Mouse (Mus musculus) frontal cortex, postnatal 36 days (tissue): ENCODE results near the gene Heatr4.
"Not testable (repeated sequence)": the region's sequence is repeated elsewhere in the genome, so short reads cannot be mapped to it uniquely, and the experiment has no call there.

Experiments
- DNase-seq, 2 experiments: peaks; one replicate each; pipeline ENCODE4 v3.0.0; 2022; ENCODE audit warnings: low spot score in 2 of 2

Heatr4 gene

DNA sequence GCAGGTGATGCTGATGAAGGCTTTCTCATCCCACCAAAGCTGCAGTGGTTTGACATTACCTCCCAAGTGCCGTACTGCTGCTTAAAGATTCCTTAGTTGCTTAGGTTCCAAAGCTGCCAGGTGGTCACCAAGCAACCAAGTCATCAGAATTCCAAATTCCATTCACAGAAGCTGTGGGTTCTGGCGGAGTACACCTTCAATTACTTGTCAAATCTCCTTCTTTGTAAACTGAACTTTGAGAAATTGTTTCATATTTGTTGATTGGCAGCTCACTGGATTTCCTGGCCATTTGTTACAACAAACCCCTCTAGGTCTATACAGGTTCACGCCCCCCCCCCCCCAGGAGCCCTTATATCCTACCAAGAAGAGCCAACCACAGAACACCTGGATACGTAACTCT lies at the start of gene Heatr4:
Gene Heatr4 (minus strand): TSS at position 101 of the 400 bp plus-strand sequence.
- no peak for DNase-seq

DNA sequence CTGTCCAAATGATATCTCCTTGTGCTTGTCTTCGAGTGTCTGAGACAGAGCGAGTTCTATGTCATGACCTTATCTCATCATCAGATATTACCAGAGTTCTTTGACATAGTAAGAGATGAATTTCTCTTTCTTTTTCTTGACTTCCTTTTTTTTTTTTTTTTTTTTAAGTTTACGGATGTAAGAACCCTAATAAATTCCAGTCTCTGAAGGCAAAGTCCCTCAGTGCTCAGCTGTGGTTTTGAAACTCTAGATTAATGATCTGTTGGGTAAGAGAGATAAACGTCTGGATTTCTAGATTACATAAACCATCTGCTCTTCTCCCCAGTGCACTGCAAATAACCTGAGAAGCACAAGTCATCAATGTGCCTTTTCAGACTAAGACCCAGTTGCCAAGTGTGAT lies 49.5 kb upstream of the Heatr4 start:
- DNase-seq: no peak

DNA sequence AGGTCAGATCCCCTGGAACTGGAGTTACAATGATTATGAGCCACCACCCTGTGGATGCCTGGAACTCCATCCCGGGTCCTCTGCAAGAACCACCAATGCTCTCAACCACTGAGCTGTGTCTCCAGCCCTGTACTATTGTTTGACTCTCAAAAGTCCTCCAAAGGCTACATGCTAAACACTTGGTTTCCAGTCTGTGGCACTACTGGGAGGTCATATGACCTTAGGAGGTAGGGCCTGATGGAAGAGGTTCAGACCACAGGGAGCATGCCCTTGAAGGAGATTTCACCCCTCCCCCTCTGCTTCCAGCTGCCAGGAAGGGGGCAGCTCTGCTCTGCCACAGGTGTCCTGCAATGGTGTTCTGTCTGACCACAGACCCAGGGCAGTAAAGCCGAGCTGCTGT lies 48.6 kb upstream of the Heatr4 start:
- DNase-seq: not testable (repeated sequence)

DNA sequence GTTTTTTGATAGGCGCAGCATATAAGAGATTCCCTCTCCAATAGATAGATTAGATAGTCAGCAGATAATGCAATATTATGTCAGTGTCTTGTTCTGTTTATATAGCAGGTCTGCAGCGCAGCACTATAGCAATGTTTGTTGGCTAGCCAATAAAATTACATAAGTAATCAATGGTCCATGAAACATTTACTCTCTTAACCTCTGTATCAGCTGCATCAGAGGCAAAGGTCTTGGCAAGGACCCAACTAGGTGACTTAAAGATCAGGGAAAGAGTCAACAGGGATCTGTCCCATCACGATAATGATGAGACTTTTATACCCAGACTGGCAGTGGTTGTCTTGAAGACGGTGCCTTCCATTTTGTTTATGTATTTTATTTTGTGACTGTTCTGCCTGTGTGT lies 48.2 kb upstream of the Heatr4 start:
- no peak for DNase-seq

DNA sequence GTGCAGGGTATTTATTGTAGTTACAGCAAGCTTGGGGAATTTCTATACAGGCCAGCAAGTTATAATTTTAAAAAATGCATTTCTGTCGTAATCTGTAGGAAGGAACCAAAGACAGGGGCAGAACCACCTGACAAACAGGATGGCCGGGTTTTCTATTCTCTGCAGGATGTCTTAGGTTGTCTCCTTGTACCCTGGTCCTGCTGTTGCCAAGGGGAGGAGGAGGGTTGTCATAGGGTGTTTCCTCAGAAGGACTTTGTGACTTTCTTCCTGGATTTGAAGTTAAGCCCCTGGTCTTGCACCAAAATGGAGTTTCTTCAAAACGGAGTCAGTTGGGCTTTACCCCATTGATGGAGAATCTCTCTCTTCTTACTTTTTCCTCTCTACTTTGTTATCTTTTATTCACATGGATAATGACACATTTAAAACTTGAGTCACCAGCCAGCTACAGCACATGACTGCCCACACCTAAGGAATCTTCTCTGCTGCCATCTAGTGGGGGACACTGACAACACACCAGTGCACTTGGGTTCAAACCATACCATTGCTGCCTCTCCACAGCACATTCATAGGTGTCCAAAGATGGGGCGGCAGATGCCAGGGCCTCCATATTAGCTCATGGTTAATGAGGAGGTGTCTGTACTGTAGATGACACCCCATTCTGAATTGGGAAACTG lies 46.1 kb upstream of the Heatr4 start:
- peak; percentile 77 to 84 for DNase-seq

DNA sequence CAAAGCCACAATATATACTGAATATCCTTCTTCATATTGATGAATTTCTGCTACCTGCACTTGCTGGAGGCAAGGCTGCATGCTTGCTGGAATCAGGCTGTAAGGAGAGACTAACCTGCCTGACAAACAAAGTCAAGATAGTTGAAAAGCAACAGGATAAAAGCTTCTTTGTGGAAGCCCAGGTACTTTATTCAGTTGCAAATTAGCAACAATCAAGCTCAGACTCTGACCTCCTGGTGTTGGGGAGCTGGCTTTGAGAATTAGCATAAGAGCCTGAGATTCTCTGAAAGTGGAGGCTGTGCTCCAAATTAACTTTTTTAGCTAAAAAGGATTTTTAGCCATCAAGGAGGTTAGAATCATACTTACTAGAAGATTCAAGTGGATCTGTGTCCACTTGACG lies 44.4 kb upstream of the Heatr4 start:
- not testable (repeated sequence) for DNase-seq

DNA sequence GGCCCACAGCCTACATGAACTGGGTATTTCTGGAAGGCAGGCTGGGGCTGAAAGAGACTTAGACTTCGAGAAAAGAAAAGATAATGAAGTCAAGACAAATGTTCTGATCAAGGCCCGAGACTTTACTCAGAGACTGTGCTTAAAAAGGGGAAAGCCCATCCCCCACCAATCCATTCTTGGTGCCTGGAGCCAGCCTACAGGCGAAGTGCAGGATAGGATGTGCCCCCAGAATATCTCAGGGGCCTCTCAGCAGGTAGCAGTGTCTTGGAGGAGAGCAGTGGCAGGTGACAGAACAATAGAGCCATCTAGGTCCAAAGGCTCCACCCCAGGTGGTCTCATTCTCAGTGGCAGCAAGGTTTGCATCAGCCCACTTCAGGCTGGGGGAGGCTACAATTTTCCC lies 43.7 kb upstream of the Heatr4 start:
- not testable (repeated sequence) for DNase-seq

DNA sequence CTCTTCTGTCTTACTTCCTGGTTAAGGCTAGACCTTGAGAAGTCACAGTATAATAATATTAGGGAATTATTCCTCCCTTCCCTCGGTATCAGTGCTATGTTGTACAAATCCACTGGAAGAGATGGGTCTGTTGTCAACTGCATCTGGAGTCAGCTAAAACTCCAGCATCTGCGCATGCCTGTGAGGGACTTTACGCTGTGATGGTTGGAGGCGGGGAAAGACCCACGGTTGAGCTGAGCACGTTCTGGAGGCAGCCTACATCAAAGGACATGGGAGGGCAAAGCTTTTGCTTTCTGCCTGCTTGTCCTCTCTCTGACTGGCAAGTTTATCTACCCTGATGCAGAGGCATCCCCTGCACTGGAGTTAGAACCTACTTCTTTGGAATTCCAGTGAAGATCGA lies 41.2 kb upstream of the Heatr4 start:
- DNase-seq: no peak

DNA sequence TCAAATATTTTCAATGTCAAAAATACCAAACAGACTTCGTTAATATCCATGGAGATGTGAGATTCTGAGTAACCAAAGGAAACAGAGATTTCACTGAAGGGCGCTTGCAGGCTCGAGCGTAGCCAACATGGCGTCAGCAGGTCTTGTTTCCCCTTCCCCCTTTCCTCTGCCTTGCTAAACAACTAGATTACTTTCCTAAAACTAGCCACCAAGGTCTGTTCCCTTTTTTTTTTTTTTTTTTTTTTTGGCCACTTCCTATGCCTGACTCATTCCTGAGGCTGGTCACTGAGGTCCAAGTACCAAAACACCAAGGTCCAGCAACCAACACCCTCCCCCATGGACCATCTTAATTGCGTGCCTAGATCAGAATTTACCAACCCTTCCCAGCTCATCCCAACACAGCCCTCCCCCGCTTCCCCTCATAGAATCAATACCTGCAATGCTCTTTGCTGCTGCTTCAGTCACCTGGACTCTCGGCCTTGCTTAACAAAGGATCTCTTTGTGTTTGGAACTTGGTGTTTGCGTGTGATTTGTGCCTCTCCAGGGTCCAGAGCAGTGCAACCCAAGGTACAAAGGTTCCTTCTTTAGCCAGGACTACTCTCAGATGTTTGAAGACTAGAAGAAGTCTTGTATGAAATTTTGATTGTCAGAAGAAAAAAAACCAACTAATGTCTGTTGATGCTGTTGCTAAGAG lies 38.5 kb upstream of the Heatr4 start:
- no peak for DNase-seq

DNA sequence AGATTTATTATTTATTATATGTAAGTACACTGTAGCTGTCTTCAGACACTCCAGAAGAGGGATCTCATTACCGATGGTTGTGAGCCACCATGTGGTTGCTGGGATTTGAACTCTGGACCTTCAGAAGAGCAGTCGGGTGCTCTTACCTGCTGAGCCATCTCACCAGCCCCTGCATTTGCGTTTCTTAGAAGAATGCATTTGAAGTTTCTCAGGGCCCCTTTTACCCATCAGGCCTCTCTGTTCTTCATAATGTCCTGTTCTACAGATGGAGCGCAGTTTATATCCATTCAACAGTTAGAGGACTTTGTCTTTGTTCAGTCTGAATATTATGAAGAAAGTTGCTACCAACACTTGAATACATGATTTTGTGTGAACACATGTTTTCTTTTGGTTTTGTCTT lies 37.6 kb upstream of the Heatr4 start:
- DNase-seq: not testable (repeated sequence)

DNA sequence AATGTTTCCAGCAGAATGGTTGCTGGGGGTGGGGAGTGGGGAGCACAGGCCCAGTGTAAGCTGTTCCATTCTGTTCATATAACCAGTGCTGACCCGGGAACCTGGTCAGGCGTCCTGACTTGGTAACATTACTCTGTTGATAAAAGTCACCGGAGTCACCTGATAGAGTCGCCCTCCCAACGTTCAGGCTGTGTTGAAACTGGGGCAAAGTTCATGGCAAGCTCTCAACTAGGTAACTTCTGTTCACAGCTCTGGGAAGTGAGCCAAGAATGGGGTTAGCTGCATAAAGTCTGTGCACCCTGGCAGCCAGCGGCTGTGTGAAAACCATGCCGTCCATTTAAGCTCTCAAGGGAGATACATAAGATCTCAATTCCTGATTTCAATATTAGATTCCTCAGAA lies 35.9 kb upstream of the Heatr4 start:
- not testable (repeated sequence) for DNase-seq

DNA sequence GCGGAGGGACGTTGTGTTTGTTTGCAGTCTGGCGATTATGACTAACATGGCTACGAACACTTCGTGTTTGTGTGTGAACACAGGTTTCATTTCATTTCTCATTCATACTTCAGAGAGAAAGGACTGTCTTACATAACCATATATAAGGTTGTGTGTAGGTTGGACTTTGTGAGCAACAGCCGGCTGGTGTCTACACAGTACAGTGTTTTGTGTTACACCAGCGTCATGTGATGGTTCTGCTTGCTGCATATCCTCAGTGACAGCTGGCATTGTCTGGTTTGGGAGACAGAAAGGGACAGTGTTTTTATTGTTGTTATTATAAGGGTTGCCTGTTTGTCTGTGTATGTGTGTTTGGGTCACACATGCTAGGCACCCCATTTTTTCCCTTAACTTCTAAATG lies 29.0 kb upstream of the Heatr4 start:
- peak; percentile 30 to 40 for DNase-seq

DNA sequence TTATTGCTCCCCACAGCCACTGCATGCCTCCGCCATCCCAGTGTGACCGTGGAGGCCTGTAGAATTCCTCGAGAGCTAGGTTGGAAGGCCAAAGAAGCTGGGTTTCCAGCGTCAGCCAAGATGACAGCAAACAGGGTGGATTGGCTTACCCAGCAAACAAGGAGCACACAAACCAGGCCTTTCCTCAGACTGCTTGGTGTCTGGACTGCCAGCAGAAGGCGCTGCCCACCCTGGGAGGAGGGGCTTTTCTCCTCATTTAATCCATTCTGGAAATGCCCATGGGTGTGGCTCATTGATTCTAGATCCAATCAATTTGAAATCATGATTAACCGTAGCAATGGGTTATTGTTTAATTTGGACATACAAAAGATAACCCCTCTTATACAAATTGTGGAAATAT lies 28.5 kb upstream of the Heatr4 start:
- DNase-seq: no peak

DNA sequence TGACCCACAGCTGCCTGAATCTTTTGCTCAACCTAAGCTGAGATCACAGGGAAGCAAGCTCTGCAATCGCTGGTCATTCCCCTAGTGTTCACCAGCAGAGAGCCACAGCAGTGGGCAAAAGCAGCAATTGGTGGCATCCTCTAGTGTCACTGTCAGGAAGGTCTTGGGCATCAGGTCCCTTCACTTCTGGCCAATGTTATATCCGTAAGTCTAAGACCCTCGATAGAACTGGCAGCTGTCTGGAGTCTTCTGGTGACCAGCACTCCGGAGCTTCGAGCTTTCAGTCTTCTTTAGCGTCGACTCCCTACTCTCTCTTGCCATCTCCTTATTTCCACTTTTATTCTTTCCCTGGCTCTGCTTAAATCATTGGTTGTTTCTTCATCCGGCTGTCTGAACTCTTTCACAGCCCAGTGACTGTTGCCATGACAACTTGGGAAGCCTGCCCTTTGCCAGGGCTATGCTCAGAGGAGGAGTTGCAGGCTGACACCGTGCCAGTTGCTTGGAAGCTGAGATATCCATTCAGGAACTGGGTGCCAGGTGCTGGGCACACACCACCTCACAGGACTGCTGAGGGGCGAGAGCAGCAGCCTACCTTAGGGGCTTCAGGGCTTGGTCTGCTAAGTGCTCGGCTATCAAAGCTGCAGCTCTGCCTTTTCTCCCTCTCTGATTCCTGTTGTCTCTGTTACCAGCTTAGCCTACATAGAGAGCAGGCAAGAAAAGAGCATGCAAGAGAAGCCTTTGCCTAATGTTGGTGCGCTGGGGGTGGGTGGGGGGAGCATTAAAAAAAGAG lies 26.8 kb upstream of the Heatr4 start:
- peak; percentile 54 to 64 for DNase-seq

DNA sequence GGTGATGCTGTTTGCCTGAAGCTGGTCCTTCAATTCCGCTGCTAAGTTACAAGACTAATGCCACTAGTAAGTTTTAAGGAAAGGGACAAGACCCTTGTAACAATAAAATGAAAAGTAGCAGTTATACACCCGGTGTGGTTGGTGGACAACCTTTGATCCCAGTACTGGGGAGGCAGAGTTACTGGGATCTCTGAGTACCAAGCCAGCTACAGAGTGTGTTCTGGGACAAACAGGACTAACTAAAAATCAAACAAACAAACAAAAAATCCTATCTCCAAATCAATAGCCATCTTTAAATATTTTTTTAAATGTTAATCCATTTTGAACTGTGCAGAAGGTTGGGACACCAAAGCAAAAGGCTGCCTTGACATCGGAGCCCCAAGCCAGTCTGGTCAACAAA lies 25.5 kb upstream of the Heatr4 start:
- DNase-seq: no peak

DNA sequence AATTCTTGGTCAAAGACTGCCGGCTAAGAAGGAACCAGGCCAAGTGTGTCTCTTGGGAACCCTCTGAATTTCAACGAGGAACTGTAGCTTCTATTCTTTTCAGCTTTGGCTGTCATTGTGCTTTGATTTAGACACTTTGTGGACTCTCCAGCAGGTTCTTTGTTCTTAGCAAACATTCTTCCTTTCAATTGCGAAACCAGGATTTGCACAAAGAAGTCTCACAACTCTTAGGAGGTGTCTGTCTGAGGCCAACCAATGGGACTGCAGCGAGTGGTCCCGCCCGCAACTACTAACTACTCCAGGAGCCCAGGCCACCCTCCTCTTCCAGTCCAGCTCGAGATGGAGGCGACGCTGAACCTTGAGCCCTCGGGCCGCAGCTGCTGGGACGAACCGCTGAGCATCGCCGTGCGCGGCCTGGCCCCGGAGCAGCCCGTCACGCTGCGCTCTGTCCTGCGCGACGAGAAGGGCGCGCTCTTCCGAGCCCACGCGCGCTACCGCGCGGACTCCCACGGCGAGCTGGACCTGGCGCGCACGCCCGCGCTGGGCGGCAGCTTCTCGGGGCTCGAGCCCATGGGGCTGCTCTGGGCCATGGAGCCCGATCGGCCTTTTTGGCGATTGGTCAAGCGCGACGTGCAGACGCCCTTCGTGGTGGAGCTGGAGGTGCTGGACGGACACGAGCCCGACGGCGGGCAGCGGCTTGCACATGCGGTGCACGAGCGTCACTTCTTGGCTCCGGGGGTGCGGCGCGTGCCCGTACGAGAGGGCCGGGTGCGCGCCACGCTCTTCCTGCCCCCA lies 24.7 kb upstream of the Heatr4 start, which contains the start of gene Acot1:
Gene Acot1 (plus strand): TSS at position 320 of the 795 bp plus-strand sequence.
- peak; percentile 42 to 64 for DNase-seq

DNA sequence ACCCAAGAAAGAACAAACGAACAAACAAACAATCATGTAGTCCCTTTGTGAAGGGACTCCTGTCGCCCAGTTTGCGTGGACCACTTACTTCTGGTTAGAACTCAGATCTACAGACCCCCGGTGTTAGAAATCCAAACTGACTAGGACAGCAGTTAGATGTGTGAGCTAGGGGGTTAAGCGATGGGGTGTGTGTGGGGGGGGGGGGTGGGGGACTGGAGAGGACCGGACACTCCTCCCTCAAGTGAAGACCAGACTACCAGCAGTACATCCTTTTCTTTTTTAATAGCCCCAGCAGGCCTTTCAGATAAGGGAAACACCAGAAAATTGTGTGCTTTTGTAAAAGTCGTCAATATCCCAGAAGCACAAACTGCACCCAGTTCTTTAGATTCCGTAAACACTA lies 24.1 kb upstream of the Heatr4 start:
- no peak for DNase-seq

DNA sequence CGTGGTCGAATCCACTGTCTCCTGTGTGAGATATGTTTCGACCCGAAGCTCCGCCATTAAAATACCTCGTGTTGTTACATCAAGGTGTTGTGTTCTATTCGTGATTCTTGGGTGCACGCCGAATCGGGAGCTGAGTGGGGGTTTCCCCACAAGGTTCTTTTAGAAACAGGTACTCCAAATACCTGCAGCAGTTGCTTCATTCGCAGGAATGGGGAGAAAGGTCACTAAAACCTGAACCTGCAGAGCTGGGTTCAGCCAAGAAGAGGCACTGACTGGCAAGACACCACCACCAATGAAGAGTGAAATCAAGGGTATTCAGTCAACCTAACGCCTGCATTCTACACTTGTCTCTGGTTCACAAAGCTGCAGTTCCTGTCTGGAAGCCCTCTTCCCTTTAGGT lies 23.6 kb upstream of the Heatr4 start:
- no peak for DNase-seq

DNA sequence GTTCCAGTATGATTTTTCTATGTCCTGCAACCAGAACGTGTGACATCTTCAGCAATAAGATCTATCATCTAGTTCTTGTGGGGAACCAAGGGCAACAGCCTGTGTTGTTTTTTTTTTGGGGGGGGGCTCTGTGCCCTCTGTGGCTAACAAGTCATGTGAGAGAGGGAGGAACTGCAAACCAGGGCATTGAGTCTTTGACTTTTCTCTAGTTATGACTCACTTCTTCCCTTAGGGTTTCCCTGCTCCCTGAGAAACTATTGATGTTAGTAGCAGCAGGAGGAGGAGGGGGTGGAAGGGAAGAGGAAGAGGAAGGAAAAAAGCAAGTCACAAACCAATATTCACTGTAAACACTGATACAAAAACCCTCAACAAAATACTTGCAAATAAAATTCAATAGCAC lies 19.2 kb upstream of the Heatr4 start:
- no peak for DNase-seq

DNA sequence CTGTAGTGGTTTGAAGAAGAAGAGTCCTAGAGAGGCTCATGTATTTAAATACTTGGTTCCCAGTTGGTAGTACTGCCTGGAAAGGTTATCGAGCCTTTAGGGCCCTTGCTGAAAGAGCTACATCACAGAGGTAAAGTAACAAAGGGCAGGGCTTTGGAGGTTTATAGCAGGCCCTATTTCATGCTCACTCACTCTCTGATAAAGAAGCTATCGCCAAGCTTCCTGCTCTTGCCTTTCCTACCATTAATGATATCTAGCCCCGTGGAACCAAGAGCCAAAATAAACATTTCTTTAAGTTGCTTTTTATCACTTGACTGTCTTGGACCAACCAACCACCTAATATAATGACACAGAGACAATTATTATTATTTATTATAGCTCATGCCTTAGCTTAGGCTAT lies 15.8 kb upstream of the Heatr4 start:
- DNase-seq: no peak

DNA sequence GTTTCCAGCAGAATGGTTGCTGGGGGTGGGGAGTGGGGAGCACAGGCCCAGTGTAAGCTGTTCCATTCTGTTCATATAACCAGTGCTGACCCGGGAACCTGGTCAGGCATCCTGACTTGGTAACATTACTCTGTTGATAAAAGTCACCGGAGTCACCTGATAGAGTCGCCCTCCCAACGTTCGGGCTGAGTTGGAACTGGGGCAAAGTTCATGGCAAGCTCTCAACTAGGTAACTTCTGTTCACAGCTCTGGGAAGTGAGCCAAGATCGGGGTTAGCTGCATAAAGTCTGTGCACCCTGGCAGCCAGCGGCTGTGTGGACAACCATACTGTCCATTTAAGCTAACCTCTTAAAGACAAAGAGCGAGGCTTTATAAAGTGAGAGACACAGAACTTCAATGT lies 14.6 kb upstream of the Heatr4 start:
- not testable (repeated sequence) for DNase-seq
